ENCODE assay signal across 19 mouse cellular contexts in the genomic region with DNA sequence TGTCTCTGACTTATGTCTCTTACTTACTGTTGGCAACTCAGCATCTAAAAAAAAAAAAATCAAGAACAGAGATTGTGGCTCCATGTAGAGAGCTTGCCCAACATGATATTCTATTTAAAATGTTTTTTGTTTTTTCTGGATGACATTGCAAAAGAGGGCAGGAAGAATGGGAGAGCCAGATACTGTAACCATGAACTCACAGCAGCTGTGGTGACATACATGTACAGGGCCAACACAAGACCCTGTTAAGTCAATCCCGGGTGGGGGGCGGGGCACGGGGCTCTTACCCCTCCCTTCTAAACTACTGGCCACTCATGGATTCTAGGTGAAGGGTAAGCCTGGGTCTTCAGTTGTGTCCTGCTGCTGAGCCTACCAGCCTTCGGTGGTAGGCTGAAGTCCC. TPM values are rescaled to one million over a fixed set of nuclear protein-coding genes. Genes with fewer than 3 reads are reported as not detected.
DNase-seq lines count a peak whose midpoint lies in the region; ATAC-seq lines count a peak whose summit lies in the region.
"Had no signal": no experiment of that assay in that cellular context is flagged by ENCODE, and none has a peak within 500 bp of the region (broad histone marks: within the 10 kb centered on the region; RNA-seq: fewer than 3 reads in every experiment).

No protein-coding gene starts in this region.

- H3K27ac ChIP-seq in heart, embryonic 14.5 days (replicated peaks in 1 of 2; ENCODE audit: control insufficient read depth in 1 of 2, insufficient read depth in 1 of 2, low read depth in 2 of 2, low read length in 2 of 2) = peak overlapping the region; percentile 85 to 87
- H3K27ac ChIP-seq in brown adipose tissue, adult 24 weeks (replicated peaks; ENCODE audit: low read depth, low read length) = peak overlapping the region; percentile 80
- H3K27ac ChIP-seq: embryonic facial prominence, embryonic 12.5 days; hindbrain, postnatal 0 days; limb, embryonic 10.5 days; midbrain, embryonic 10.5 days; neural tube, embryonic 15.5 days had no signal

- H3K9me3 ChIP-seq in heart, embryonic 14.5 days (ENCODE audit: control insufficient read depth, low read length) = peaks cover 4% of the 10 kb centered on the region; the same call in 1 of the 2 replicates
- H3K9me3 ChIP-seq: limb, embryonic 10.5 days; midbrain, embryonic 10.5 days; neural tube, embryonic 15.5 days had no signal

- no peaks in the 10 kb centered on the region for H3K36me3 ChIP-seq in heart, embryonic 14.5 days (ENCODE audit: control insufficient read depth, insufficient read depth, low read length)
- H3K36me3 ChIP-seq: embryonic facial prominence, embryonic 12.5 days; limb, embryonic 10.5 days; midbrain, embryonic 10.5 days; neural tube, embryonic 15.5 days had no signal

- peaks cover 11 to 24% of the 10 kb centered on the region in 2 experiments for H3K4me1 ChIP-seq in heart, embryonic 14.5 days (ENCODE audit: control insufficient read depth in 2 of 2, insufficient read depth in 2 of 2, low read length in 2 of 2)
- peaks cover 16% of the 10 kb centered on the region; the same call in 1 of the 2 replicates for H3K4me1 ChIP-seq in brown adipose tissue, adult 24 weeks (ENCODE audit: control insufficient read depth, insufficient read depth, insufficient read length, low read length)
- H3K4me1 ChIP-seq: embryonic facial prominence, embryonic 12.5 days; midbrain, embryonic 10.5 days had no signal

- ATAC-seq in heart, embryonic 14.5 days (ENCODE audit: insufficient number of reproducible peaks, insufficient read depth, low FRiP score, low read depth) = no peak
- ATAC-seq in megakaryocyte progenitor cell, adult 5-6 weeks (replicated peaks; ENCODE audit: poor library complexity) = 0 out of 2 replicates have a peak, but pooled peaks have one; percentile 9
- ATAC-seq: hindbrain, postnatal 0 days had no signal

- H3K4me2 ChIP-seq in heart, embryonic 14.5 days (ENCODE audit: low read length) = no peak overlapping the region
- H3K4me2 ChIP-seq: embryonic facial prominence, embryonic 12.5 days; neural tube, embryonic 15.5 days had no signal

- DNase-seq in heart, adult 18-20 months = no peak
- peak; percentile 23 for DNase-seq in liver
- no peak for DNase-seq in left cerebral cortex, adult 18-20 months (ENCODE audit: low spot score in 2 of 2)
- DNase-seq in cerebellum, postnatal 25 days = no peak
- no peak for DNase-seq in ovary, adult 18-20 months (ENCODE audit: low spot score)
- DNase-seq: adrenal gland, adult 8-10 months; cerebellum, postnatal 14 days; gastrocnemius, postnatal 36 days; kidney, adult 2 months; kidney, postnatal 4 days; retina, postnatal 1 day had no signal

- H3K4me3 ChIP-seq in heart, embryonic 14.5 days (ENCODE audit: control insufficient read depth in 1 of 2, insufficient read depth in 1 of 2, low read depth in 1 of 2, low read length in 2 of 2) = no peak overlapping the region
- H3K4me3 ChIP-seq in brown adipose tissue, adult 24 weeks (ENCODE audit: insufficient read depth, low read depth, low read length) = no peak overlapping the region
- H3K4me3 ChIP-seq: embryonic facial prominence, embryonic 12.5 days; limb, embryonic 10.5 days; midbrain, embryonic 10.5 days; neural tube, embryonic 15.5 days had no signal

- no peak overlapping the region for H3K9ac ChIP-seq in heart, embryonic 14.5 days (ENCODE audit: low read length)
- H3K9ac ChIP-seq: embryonic facial prominence, embryonic 12.5 days; neural tube, embryonic 15.5 days had no signal

- H3K27me3 ChIP-seq in heart, embryonic 14.5 days (ENCODE audit: control insufficient read depth, insufficient read depth, low read length) = no peaks in the 10 kb centered on the region
- H3K27me3 ChIP-seq: embryonic facial prominence, embryonic 12.5 days; neural tube, embryonic 15.5 days had no signal

- 78% methylated on average over 4 of the region's 4 CpGs for WGBS in heart, embryonic 14.5 days

RNA-seq across cellular contexts. Expression of gene Stk24, which starts 42.2 kb away (rescaled TPM):
- 45.2 and 48.9 TPM in 2 replicates for polyA plus RNA-seq in heart, embryonic 14.5 days (2014; fragmentation: Nextera tagmentation; extraction: Ambion mirVana)
- 10 to 100 TPM; 71.3 to 77.6 TPM for total RNA-seq in heart, adult 18-20 months (2021)
- polyA plus RNA-seq in brown adipose tissue, adult 24 weeks (2012; ENCODE audit: insufficient read depth, insufficient read length, missing spikeins) = 23.0 and 30.9 TPM in 2 replicates
- 97.1 and 100 TPM in 2 replicates for total RNA-seq in megakaryocyte progenitor cell, adult 5-6 weeks (2015)
- total RNA-seq in megakaryocyte progenitor cell, adult 5-6 weeks (2017) = 73.4 and 76.7 TPM in 2 replicates
- 10 to 100 TPM; 65.3 to 66.0 TPM for total RNA-seq in left cerebral cortex, adult 18-20 months (2021)
